Mouse (Mus musculus) intestine, embryonic 16.5 days (tissue): ENCODE data around the gene Eme1. TPM values are rescaled to one million over a fixed set of nuclear protein-coding genes. Genes with fewer than 3 reads are reported as not detected.

Source experiments
- ATAC-seq: fragments of 200-750 bp; cut with Nextera tagmentation; 2 replicates; pipeline ENCODE4 v1.8.0; 2017; ENCODE audit warnings: moderate TSS enrichment, moderate library complexity
- H3K27ac ChIP-seq: fragments of 300-500 bp; sonication (generic); 2 replicates; pipeline ENCODE4 v1.5.1; 2014; ENCODE audit warnings: mild to moderate bottlenecking, low read length
- H3K27me3 ChIP-seq: fragments of 300-500 bp; sonication (generic); replicated peaks from 2 replicates; pipeline ENCODE4 v1.6.1; 2014; ENCODE audit warnings: low read length, control low read depth, mixed read lengths; ENCODE audit not compliant: control insufficient read depth, insufficient read depth
- H3K36me3 ChIP-seq: fragments of 300-500 bp; sonication (generic); 2 replicates; pipeline ENCODE4 v1.6.1; 2014; ENCODE audit warnings: low read length, control low read depth; ENCODE audit not compliant: control insufficient read depth, insufficient read depth
- H3K4me1 ChIP-seq: fragments of 300-500 bp; sonication (generic); 2 replicates; pipeline ENCODE4 v1.6.1; 2014; ENCODE audit warnings: low read length, control low read depth, mixed read lengths; ENCODE audit not compliant: control insufficient read depth, insufficient read depth
- H3K4me2 ChIP-seq: fragments of 300-500 bp; sonication (generic); 2 replicates; pipeline ENCODE4 v1.6.1; 2014; ENCODE audit warnings: low read depth, low read length, control low read depth
- H3K4me3 ChIP-seq: fragments of 300-500 bp; sonication (generic); 2 replicates; pipeline ENCODE4 v1.5.1; 2014; ENCODE audit warnings: mild to moderate bottlenecking, low read length
- H3K9ac ChIP-seq: fragments of 300-500 bp; sonication (generic); 2 replicates; pipeline ENCODE4 v1.6.1; 2014; ENCODE audit warnings: low read depth, low read length
- H3K9me3 ChIP-seq: fragments of 300-500 bp; sonication (generic); 2 replicates; pipeline ENCODE4 v1.6.1; 2016; ENCODE audit warnings: low read length, control low read depth; ENCODE audit not compliant: control insufficient read depth
- WGBS: fragments of 180-500 bp; shearing (Covaris S2); extraction: QIAGEN DNeasy Blood & Tissue Kit; methylation state at CpG from one replicate; pipeline ENCODE4 v1.1.7; 2014; 5-methylcytosine and 5-hydroxymethylcytosine counted together
- polyA plus RNA-seq: library from polyadenylated mRNA; unstranded; fragments of >200 nt; fragmentation: Nextera tagmentation; extraction: Ambion mirVana; gene quantifications from 2 replicates; pipeline ENCODE4 v1.2.1, GENCODE M21; 2015

Eme1 gene
- polyA plus RNA-seq, 1 experiment from 2014 or later: 16.0 TPM

- Histone ChIP-seq H3K36me3 (0 out of 2 replicates have a peak, but pooled peaks cover 5% of the 10 kb centered on the region), H3K9me3 (no peaks in the 10 kb centered on the region), H3K27ac (peak overlapping the region; percentile 90), H3K4me1 (peaks cover 16% of the 10 kb centered on the region; the same call in 1 of the 2 replicates), H3K4me2 (peak overlapping the region; percentile 73), H3K9ac (peak overlapping the region; percentile 91), H3K27me3 (no peaks in the 10 kb centered on the region), H3K4me3 (peak overlapping the region; percentile 92)
- under 1% methylated on average over 28 of the region's 28 CpGs for WGBS
- peak; percentile 55 for ATAC-seq
Measured at GRCm38 (mm10) chr11:94629884-94630198, 23.9 kb downstream of the Eme1 start.

DNA sequence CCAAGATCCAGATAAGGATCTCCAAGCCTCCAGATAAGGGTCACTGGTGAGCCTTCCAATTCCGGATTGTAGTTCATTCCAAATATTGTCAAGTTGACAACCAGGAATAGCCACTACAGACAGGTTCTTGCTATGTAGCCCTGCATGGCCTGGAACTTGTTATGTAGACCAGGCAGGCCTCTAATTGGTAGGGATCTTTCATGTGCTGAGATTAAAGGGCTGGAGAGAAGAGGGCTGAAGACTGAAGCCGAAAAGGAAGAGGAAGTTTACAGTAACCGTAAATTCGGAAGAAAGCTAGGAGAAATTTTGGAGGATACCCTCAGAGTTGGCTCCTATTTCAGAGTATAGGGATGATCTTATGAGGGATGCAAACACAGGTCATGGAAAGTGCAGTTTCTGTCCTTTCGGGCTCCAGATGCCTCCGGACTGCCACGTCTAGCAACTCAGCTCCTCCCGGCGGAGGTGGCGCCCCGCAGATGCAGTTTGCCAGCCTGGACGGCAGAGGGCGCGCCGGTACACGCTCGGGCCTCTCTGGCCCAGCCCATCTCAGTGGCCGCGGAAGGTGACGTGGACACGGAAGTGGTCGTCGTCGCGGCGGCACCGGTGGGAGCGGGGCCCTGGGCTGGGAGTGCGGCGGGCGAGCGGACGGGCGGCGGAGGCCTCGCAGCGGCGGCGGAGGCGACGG lies 24.4 kb downstream of the Eme1 start, which contains the start of gene Lrrc59:
Lrrc59 (plus strand) TSS at position 569 of the 685 bp plus-strand sequence.
- peak; percentile 86 for ATAC-seq
- peak within 1 kb of the TSS; percentile 91 for H3K9ac ChIP-seq
- 4% methylated on average over 41 of the region's 41 CpGs for WGBS
- H3K9me3 ChIP-seq: no peaks in the 10 kb centered on the region
- peak within 1 kb of the TSS; percentile 92 for H3K4me3 ChIP-seq
- H3K4me2 ChIP-seq: peak within 1 kb of the TSS; percentile 73
- no peaks in the 10 kb centered on the region for H3K27me3 ChIP-seq
- H3K27ac ChIP-seq: peak within 1 kb of the TSS; percentile 90
- 0 out of 2 replicates have a peak, but pooled peaks cover under 1% of the 10 kb centered on the region for H3K36me3 ChIP-seq
- H3K4me1 ChIP-seq: peaks cover 16% of the 10 kb centered on the region; the same call in 1 of the 2 replicates

- Histone ChIP-seq H3K4me2 (no peak overlapping the region), H3K27me3 (no peaks in the 10 kb centered on the region), H3K9ac (no peak overlapping the region), H3K27ac (no peak overlapping the region), H3K4me3 (no peak overlapping the region), H3K4me1 (no peaks in the 10 kb centered on the region), H3K9me3 (no peaks in the 10 kb centered on the region), H3K36me3 (no peaks in the 10 kb centered on the region)
- WGBS: 82% methylated on average over 2 of the region's 2 CpGs
- no peak for ATAC-seq
Measured at GRCm38 (mm10) chr11:94622162-94622561, 31.6 kb downstream of the Eme1 start.

DNA sequence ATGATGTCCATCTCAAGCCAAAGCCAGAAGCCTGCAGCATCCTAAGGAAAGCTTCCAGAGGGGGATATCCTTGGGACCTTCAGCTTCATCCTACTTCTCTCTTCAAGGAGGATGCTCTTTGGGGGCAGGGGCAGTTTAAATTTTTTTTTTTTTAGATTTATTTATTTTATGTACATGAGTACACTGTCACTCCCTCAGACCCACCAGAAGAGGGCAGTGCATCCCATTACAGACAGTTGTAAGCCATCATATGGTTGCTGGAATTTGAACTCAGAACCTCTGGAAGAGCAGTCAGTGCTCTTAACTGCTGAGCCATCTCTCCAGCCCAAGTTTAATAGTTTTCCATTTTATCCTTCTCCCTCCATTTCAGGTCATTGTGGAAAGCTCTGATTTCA lies 32.3 kb downstream of the Eme1 start:
- ATAC-seq: no peak
- H3K9me3 ChIP-seq: no peaks in the 10 kb centered on the region
- no peak overlapping the region for H3K4me3 ChIP-seq
- H3K36me3 ChIP-seq: no peaks in the 10 kb centered on the region
- H3K27me3 ChIP-seq: no peaks in the 10 kb centered on the region
- H3K4me1 ChIP-seq: no peaks in the 10 kb centered on the region
- no peak overlapping the region for H3K4me2 ChIP-seq
- no peak overlapping the region for H3K27ac ChIP-seq
- H3K9ac ChIP-seq: no peak overlapping the region

GRCm38 (mm10) chr11:94620766-94621457 lies 32.9 kb downstream of the Eme1 start:
- Histone ChIP-seq H3K4me2 (no peak overlapping the region), H3K4me1 (no peaks in the 10 kb centered on the region), H3K27ac (no peak overlapping the region), H3K9ac (no peak overlapping the region), H3K27me3 (no peaks in the 10 kb centered on the region), H3K4me3 (no peak overlapping the region), H3K9me3 (no peaks in the 10 kb centered on the region), H3K36me3 (no peaks in the 10 kb centered on the region)
- no peak for ATAC-seq
- WGBS: 59% methylated on average over 6 of the region's 6 CpGs

- 86% methylated on average over 2 of the region's 2 CpGs for WGBS
Measured at GRCm38 (mm10) chr11:94617646-94618045, 36.1 kb downstream of the Eme1 start.

GRCm38 (mm10) chr11:94615494-94615893 lies 38.3 kb downstream of the Eme1 start:
- Histone ChIP-seq H3K4me1 (no peaks in the 10 kb centered on the region), H3K36me3 (no peaks in the 10 kb centered on the region), H3K9ac (no peak overlapping the region), H3K4me3 (no peak overlapping the region), H3K27ac (no peak overlapping the region), H3K27me3 (no peaks in the 10 kb centered on the region), H3K4me2 (no peak overlapping the region), H3K9me3 (no peaks in the 10 kb centered on the region)
- no peak for ATAC-seq
- WGBS: 35% methylated on average over 4 of the region's 4 CpGs

More at GRCm38 (mm10) chr11:94617646-94618045, 36.1 kb downstream of the Eme1 start:
- Histone ChIP-seq H3K9me3 (no peaks in the 10 kb centered on the region), H3K4me3 (no peak overlapping the region), H3K36me3 (no peaks in the 10 kb centered on the region), H3K27me3 (no peaks in the 10 kb centered on the region), H3K27ac (no peak overlapping the region), H3K4me1 (no peaks in the 10 kb centered on the region), H3K4me2 (no peak overlapping the region), H3K9ac (no peak overlapping the region)
- no peak for ATAC-seq

DNA sequence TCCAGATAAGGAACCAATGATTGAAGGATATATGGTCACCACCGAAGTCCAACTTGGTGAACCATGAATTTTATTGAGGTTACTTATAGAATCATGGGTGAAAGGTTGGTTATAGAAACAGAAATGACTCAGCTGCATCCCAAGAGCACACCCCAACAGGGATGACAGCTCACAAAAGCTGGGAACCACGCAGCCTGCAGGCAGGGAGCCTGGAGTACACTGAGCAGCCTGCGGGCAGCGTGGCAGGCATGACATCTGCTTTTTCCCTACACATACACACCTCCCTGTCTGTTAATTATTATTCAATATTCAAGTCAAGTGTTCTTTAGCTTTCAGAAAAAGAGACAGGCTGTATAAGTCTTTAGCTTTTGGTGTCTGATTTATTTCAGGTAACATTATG lies 39.2 kb downstream of the Eme1 start:
- H3K4me2 ChIP-seq: no peak overlapping the region
- H3K9me3 ChIP-seq: no peaks in the 10 kb centered on the region
- H3K4me1 ChIP-seq: no peaks in the 10 kb centered on the region
- no peaks in the 10 kb centered on the region for H3K27me3 ChIP-seq
- ATAC-seq: peak; percentile 84
- WGBS: 56% methylated on average over 4 of the region's 4 CpGs
- H3K4me3 ChIP-seq: no peak overlapping the region
- H3K27ac ChIP-seq: no peak overlapping the region
- H3K9ac ChIP-seq: no peak overlapping the region
- H3K36me3 ChIP-seq: no peaks in the 10 kb centered on the region

- 67% methylated on average over 4 of the region's 4 CpGs for WGBS
Measured at GRCm38 (mm10) chr11:94610744-94611740, 42.7 kb downstream of the Eme1 start.

More at GRCm38 (mm10) chr11:94610744-94611740, 42.7 kb downstream of the Eme1 start:
- H3K9ac ChIP-seq: no peak overlapping the region
- H3K4me3 ChIP-seq: no peak overlapping the region
- no peaks in the 10 kb centered on the region for H3K4me1 ChIP-seq
- no peaks in the 10 kb centered on the region for H3K9me3 ChIP-seq
- no peak overlapping the region for H3K4me2 ChIP-seq
- ATAC-seq: no peak
- no peaks in the 10 kb centered on the region for H3K27me3 ChIP-seq
- H3K27ac ChIP-seq: no peak overlapping the region
- H3K36me3 ChIP-seq: no peaks in the 10 kb centered on the region
